Mouse (Mus musculus): ENCODE results near the gene Cfap298. TPM values are rescaled to one million over a fixed set of nuclear protein-coding genes. Genes with fewer than 3 reads are reported as not detected.

Cfap298 gene
- 41.4 and 44.0 TPM in 2 replicates for polyA plus RNA-seq (2016; fragmentation: Nextera tagmentation; extraction: Ambion mirVana)

GRCm38 (mm10) chr16:90934687-90935328 lies at the start of gene Cfap298:
Cfap298 (minus strand) TSS chr16:90935114.
- peaks cover 19% of the 10 kb centered on the region for H3K36me3 ChIP-seq
- no peaks in the 10 kb centered on the region for H3K27me3 ChIP-seq (replicated peaks)
- under 1% methylated on average over 56 of the region's 56 CpGs for WGBS (ENCODE audit: insufficient replicate concordance)
- peak within 1 kb of the TSS; percentile 92 for H3K4me2 ChIP-seq
- peak within 1 kb of the TSS; percentile 81 for H3K4me3 ChIP-seq
- no peaks in the 10 kb centered on the region for H3K9me3 ChIP-seq (replicated peaks)
- peak within 1 kb of the TSS; percentile 83 for H3K27ac ChIP-seq
- peak; percentile 95 for ATAC-seq
- peak within 1 kb of the TSS; percentile 88 for H3K9ac ChIP-seq
- peaks cover 12% of the 10 kb centered on the region for H3K4me1 ChIP-seq

GRCm38 (mm10) chr16:90971004-90971403 lies 36.1 kb upstream of the Cfap298 start:
- 91% methylated on average over 6 of the region's 6 CpGs for WGBS (ENCODE audit: insufficient replicate concordance)
- no peak for ATAC-seq
- H3K36me3 ChIP-seq = peaks cover 76% of the 10 kb centered on the region

GRCm38 (mm10) chr16:90966241-90966640 lies 31.3 kb upstream of the Cfap298 start:
- Histone ChIP-seq H3K4me1 (peaks cover 41% of the 10 kb centered on the region), H3K9ac (no peak overlapping the region), H3K36me3 (peaks cover 84% of the 10 kb centered on the region), H3K4me3 (no peak overlapping the region), H3K27ac (no peak overlapping the region), H3K9me3 (replicated peaks) (no peaks in the 10 kb centered on the region), H3K27me3 (replicated peaks) (no peaks in the 10 kb centered on the region), H3K4me2 (no peak overlapping the region)
- no peak for ATAC-seq
- 81% methylated on average over 4 of the region's 4 CpGs for WGBS (ENCODE audit: insufficient replicate concordance)

More at GRCm38 (mm10) chr16:90971004-90971403, 36.1 kb upstream of the Cfap298 start:
- Histone ChIP-seq H3K27me3 (replicated peaks) (no peaks in the 10 kb centered on the region), H3K27ac (no peak overlapping the region), H3K9me3 (replicated peaks) (no peaks in the 10 kb centered on the region), H3K4me3 (no peak overlapping the region), H3K4me1 (peaks cover 10% of the 10 kb centered on the region), H3K9ac (no peak overlapping the region), H3K4me2 (no peak overlapping the region)

GRCm38 (mm10) chr16:90964302-90964701 lies 29.4 kb upstream of the Cfap298 start:
- peak overlapping the region; percentile 50 for H3K9ac ChIP-seq
- peak; percentile 99 for ATAC-seq

GRCm38 (mm10) chr16:90963866-90964265 lies 29.0 kb upstream of the Cfap298 start:
- Histone ChIP-seq H3K36me3 (peaks cover 82% of the 10 kb centered on the region), H3K27me3 (replicated peaks) (no peaks in the 10 kb centered on the region), H3K4me3 (0 out of 2 replicates have a peak overlapping the region, but pooled peaks have one; percentile 7), H3K9ac (peak overlapping the region; percentile 50), H3K9me3 (replicated peaks) (no peaks in the 10 kb centered on the region), H3K27ac (peak overlapping the region; percentile 88), H3K4me1 (peaks cover 35% of the 10 kb centered on the region), H3K4me2 (peak overlapping the region; percentile 64)
- ATAC-seq = peak; percentile 77
- 55% methylated on average over 10 of the region's 10 CpGs for WGBS (ENCODE audit: insufficient replicate concordance)

More at GRCm38 (mm10) chr16:90964302-90964701, 29.4 kb upstream of the Cfap298 start:
- no peaks in the 10 kb centered on the region for H3K9me3 ChIP-seq (replicated peaks)
- H3K27ac ChIP-seq = peak overlapping the region; percentile 88
- peaks cover 35% of the 10 kb centered on the region for H3K4me1 ChIP-seq
- H3K36me3 ChIP-seq = peaks cover 82% of the 10 kb centered on the region
- H3K4me3 ChIP-seq = 0 out of 2 replicates have a peak overlapping the region, but pooled peaks have one; percentile 7
- H3K27me3 ChIP-seq (replicated peaks) = no peaks in the 10 kb centered on the region
- 31% methylated on average over 10 of the region's 10 CpGs for WGBS (ENCODE audit: insufficient replicate concordance)
- H3K4me2 ChIP-seq = peak overlapping the region; percentile 64

GRCm38 (mm10) chr16:90963231-90963630 lies 28.3 kb upstream of the Cfap298 start:
- WGBS (ENCODE audit: insufficient replicate concordance) = 87% methylated on average over 4 of the region's 4 CpGs
- H3K4me2 ChIP-seq = peak overlapping the region; percentile 64
- H3K27ac ChIP-seq = peak overlapping the region; percentile 88
- H3K9ac ChIP-seq = peak overlapping the region; percentile 50
- no peaks in the 10 kb centered on the region for H3K27me3 ChIP-seq (replicated peaks)
- H3K36me3 ChIP-seq = peaks cover 83% of the 10 kb centered on the region
- no peaks in the 10 kb centered on the region for H3K9me3 ChIP-seq (replicated peaks)
- peaks cover 35% of the 10 kb centered on the region for H3K4me1 ChIP-seq
- no peak for ATAC-seq
- H3K4me3 ChIP-seq = no peak overlapping the region

- peaks cover 9% of the 10 kb centered on the region for H3K4me1 ChIP-seq
- H3K27ac ChIP-seq = no peak overlapping the region
- 81% methylated on average over 5 of the region's 5 CpGs for WGBS (ENCODE audit: insufficient replicate concordance)
- H3K27me3 ChIP-seq (replicated peaks) = no peaks in the 10 kb centered on the region
- no peak overlapping the region for H3K4me2 ChIP-seq
- H3K36me3 ChIP-seq = peaks cover 86% of the 10 kb centered on the region
- no peak for ATAC-seq
- H3K9ac ChIP-seq = no peak overlapping the region
- no peak overlapping the region for H3K4me3 ChIP-seq
- H3K9me3 ChIP-seq (replicated peaks) = no peaks in the 10 kb centered on the region
These were observed 23.6 kb upstream of the Cfap298 start for GRCm38 (mm10) chr16:90958301-90959085.

- peaks cover 10% of the 10 kb centered on the region for H3K4me1 ChIP-seq
- H3K9me3 ChIP-seq (replicated peaks) = no peaks in the 10 kb centered on the region
- H3K4me3 ChIP-seq = no peak overlapping the region
- no peaks in the 10 kb centered on the region for H3K27me3 ChIP-seq (replicated peaks)
- no peak overlapping the region for H3K4me2 ChIP-seq
- H3K27ac ChIP-seq = no peak overlapping the region
- ATAC-seq = no peak
- peaks cover 94% of the 10 kb centered on the region for H3K36me3 ChIP-seq
- H3K9ac ChIP-seq = no peak overlapping the region
- 82% methylated on average over 6 of the region's 6 CpGs for WGBS (ENCODE audit: insufficient replicate concordance)
These were observed 20.6 kb upstream of the Cfap298 start for GRCm38 (mm10) chr16:90955494-90955893.

GRCm38 (mm10) chr16:90953770-90954169 lies 18.9 kb upstream of the Cfap298 start:
- ATAC-seq = no peak
- Histone ChIP-seq H3K4me1 (peaks cover 11% of the 10 kb centered on the region), H3K9ac (no peak overlapping the region), H3K27ac (no peak overlapping the region), H3K4me2 (no peak overlapping the region), H3K36me3 (peaks cover 90% of the 10 kb centered on the region), H3K27me3 (replicated peaks) (no peaks in the 10 kb centered on the region), H3K9me3 (replicated peaks) (no peaks in the 10 kb centered on the region), H3K4me3 (no peak overlapping the region)
- 76% methylated on average over 6 of the region's 6 CpGs for WGBS (ENCODE audit: insufficient replicate concordance)

- Histone ChIP-seq H3K9ac (no peak overlapping the region), H3K27ac (no peak overlapping the region), H3K4me2 (no peak overlapping the region), H3K4me1 (peaks cover 11% of the 10 kb centered on the region), H3K4me3 (no peak overlapping the region), H3K9me3 (replicated peaks) (no peaks in the 10 kb centered on the region), H3K27me3 (replicated peaks) (no peaks in the 10 kb centered on the region), H3K36me3 (peaks cover 84% of the 10 kb centered on the region)
- no peak for ATAC-seq
- WGBS (ENCODE audit: insufficient replicate concordance) = 84% methylated on average over 9 of the region's 9 CpGs
These were observed 18.2 kb upstream of the Cfap298 start for GRCm38 (mm10) chr16:90953147-90953546.

GRCm38 (mm10) chr16:90950354-90950963 lies 15.5 kb upstream of the Cfap298 start:
- Histone ChIP-seq H3K9me3 (replicated peaks) (no peaks in the 10 kb centered on the region), H3K4me3 (no peak overlapping the region)
- ATAC-seq = no peak

GRCm38 (mm10) chr16:90946977-90947376 lies 12.1 kb upstream of the Cfap298 start:
- H3K9ac ChIP-seq = no peak overlapping the region
- ATAC-seq = no peak
- H3K4me2 ChIP-seq = no peak overlapping the region
- WGBS (ENCODE audit: insufficient replicate concordance) = 88% methylated on average over 8 of the region's 8 CpGs
- no peak overlapping the region for H3K27ac ChIP-seq
- peaks cover 83% of the 10 kb centered on the region for H3K36me3 ChIP-seq
- H3K4me3 ChIP-seq = no peak overlapping the region
- peaks cover 11% of the 10 kb centered on the region for H3K4me1 ChIP-seq
- H3K27me3 ChIP-seq (replicated peaks) = no peaks in the 10 kb centered on the region
- no peaks in the 10 kb centered on the region for H3K9me3 ChIP-seq (replicated peaks)

More at GRCm38 (mm10) chr16:90950354-90950963, 15.5 kb upstream of the Cfap298 start:
- Histone ChIP-seq H3K27me3 (replicated peaks) (no peaks in the 10 kb centered on the region), H3K9ac (no peak overlapping the region), H3K4me2 (no peak overlapping the region), H3K36me3 (peaks cover 83% of the 10 kb centered on the region), H3K4me1 (peaks cover 11% of the 10 kb centered on the region), H3K27ac (no peak overlapping the region)
- 51% methylated on average over 17 of the region's 17 CpGs for WGBS (ENCODE audit: insufficient replicate concordance)
